Mouse (Mus musculus): ENCODE measurements around the gene Marcks. TPM values are rescaled to one million over a fixed set of nuclear protein-coding genes. Genes with fewer than 3 reads are reported as not detected.

Gene Marcks
- polyA plus RNA-seq (2012; ENCODE audit: low replicate concordance) = 39.5 and 75.0 TPM in 2 replicates

DNA sequence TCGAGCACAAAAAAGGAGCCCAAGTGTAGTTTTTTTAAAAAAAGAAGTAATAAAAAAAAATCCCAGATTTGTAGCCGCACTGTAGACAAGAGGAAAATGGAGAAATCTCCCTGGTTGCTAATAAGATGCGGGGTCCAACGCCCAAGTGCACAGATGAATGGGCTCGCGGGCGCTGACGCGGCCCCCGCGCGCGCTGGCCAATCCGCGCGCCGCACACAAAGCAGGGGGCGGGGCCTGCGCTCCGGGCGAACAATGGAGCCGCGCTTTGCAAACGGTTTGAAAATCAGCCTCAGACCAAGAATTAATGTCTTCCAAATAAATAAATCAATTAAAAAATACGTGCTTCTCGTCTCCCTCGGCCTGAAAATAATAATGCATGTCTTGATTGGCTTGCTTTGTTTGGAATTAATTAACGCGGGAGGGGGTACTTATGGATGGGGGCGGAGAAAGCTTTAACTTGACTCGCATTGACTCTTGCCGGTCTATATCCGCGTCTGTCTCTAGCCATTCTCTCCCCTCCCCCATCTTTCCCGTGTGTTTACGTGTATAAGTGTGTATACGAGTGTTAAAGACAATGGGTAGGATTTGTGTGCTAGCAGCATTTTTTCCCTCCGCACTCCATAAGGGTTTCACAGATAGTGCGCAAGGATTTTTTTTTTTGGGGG, at the start of gene Marcks:
Gene Marcks, minus strand, starts transcription at position 143 of the 665 bp plus-strand sequence.

Other genes with a start within 250 kb of the Marcks start
- 19.1 and 56.5 TPM in 2 replicates for gene Hdac2, start 164.4 kb downstream of the Marcks start, polyA plus RNA-seq (2012; ENCODE audit: low replicate concordance)